Mouse (Mus musculus) stomach, embryonic 15.5 days (tissue): ENCODE measurements at regions not wholly inside any gene's neighbourhood (a gene's known extent, or its start where the extent isn't known, plus 50 kb on each side); places are given as distances from the start of the nearest gene placed in this dataset.
A peak's percentile ranks its signal among the peaks of the same experiment; 100 is the strongest.

Experiments used
- ATAC-seq: fragments of 200-750 bp; cut with Nextera tagmentation; 2 replicates; pipeline ENCODE4 v1.8.0; 2017; ENCODE audit warnings: low read depth, moderate number of reproducible peaks, moderate TSS enrichment; ENCODE audit not compliant: insufficient read depth, low FRiP score
- H3K27ac ChIP-seq: fragments of 300-500 bp; sonication (generic); 2 replicates; pipeline ENCODE4 v1.5.1; 2015; ENCODE audit warnings: mild to moderate bottlenecking, inconsistent platforms
- H3K27me3 ChIP-seq: fragments of 300-500 bp; sonication (generic); replicated peaks from 2 replicates; pipeline ENCODE4 v1.6.1; 2015; ENCODE audit warnings: inconsistent platforms
- H3K36me3 ChIP-seq: fragments of 300-500 bp; sonication (generic); 2 replicates; pipeline ENCODE4 v1.6.1; 2015; ENCODE audit warnings: inconsistent platforms
- H3K4me1 ChIP-seq: fragments of 300-500 bp; sonication (generic); 2 replicates; pipeline ENCODE4 v1.6.1; 2015; ENCODE audit warnings: inconsistent platforms
- H3K4me2 ChIP-seq: fragments of 300-500 bp; sonication (generic); 2 replicates; pipeline ENCODE4 v1.6.1; 2015; ENCODE audit warnings: mild to moderate bottlenecking, inconsistent platforms
- H3K4me3 ChIP-seq: fragments of 300-500 bp; sonication (generic); replicated peaks from 2 replicates; pipeline ENCODE4 v1.5.1; 2015; ENCODE audit warnings: inconsistent platforms
- H3K9ac ChIP-seq: fragments of 300-500 bp; sonication (generic); 2 replicates; pipeline ENCODE4 v1.6.1; 2015; ENCODE audit warnings: inconsistent platforms
- H3K9me3 ChIP-seq: fragments of 300-500 bp; sonication (generic); 2 replicates; pipeline ENCODE4 v1.6.1; 2016; ENCODE audit warnings: inconsistent platforms
- WGBS: fragments of 180-500 bp; shearing (Covaris S2); methylation state at CpG from one replicate; pipeline ENCODE4 v1.1.7; 2015; 5-methylcytosine and 5-hydroxymethylcytosine counted together

DNA sequence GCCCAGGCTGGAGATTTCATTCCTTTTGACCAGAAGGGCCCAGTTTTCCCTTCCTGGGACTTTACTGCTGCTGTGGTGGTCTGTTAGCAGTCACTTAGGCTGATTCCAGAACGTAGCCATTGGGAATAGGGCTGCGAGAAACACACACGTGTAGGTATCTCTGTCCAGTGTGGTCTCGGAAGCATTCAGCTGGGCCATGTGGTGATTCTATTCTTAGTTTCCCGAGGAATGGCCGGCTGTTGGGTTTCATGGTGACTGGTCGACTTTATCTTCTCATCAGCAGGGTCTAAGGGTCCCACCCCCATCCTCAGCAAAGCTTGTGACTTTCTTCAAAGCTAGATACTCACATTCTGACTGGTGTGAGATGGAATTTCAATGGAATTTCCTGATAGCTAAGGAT is 59.2 kb upstream of the Tmpo start:
- H3K4me2 ChIP-seq: no peak overlapping the region
- H3K4me3 ChIP-seq: no peak overlapping the region
- no peaks in the 10 kb centered on the region for H3K27me3 ChIP-seq
- no peak for ATAC-seq
- peaks cover 13% of the 10 kb centered on the region for H3K4me1 ChIP-seq
- H3K36me3 ChIP-seq: no peaks in the 10 kb centered on the region
- no peaks in the 10 kb centered on the region for H3K9me3 ChIP-seq
- no peak overlapping the region for H3K27ac ChIP-seq
- H3K9ac ChIP-seq: no peak overlapping the region
- 73% methylated on average over 7 of the region's 7 CpGs for WGBS

- Histone ChIP-seq H3K9ac (no peak overlapping the region), H3K4me3 (no peak overlapping the region), H3K9me3 (no peaks in the 10 kb centered on the region), H3K36me3 (no peaks in the 10 kb centered on the region), H3K27ac (peak overlapping the region; percentile 61; the same call in 1 of the 2 replicates), H3K4me2 (peak overlapping the region; percentile 13; the same call in 1 of the 2 replicates), H3K27me3 (no peaks in the 10 kb centered on the region), H3K4me1 (peaks cover 13% of the 10 kb centered on the region)
- peak; percentile 34; the same call in 1 of the 2 replicates for ATAC-seq
- 13% methylated on average over 7 of the region's 7 CpGs for WGBS
These were observed 55.7 kb upstream of the Tmpo start for GRCm38 (mm10) chr10:91236844-91237243.

DNA sequence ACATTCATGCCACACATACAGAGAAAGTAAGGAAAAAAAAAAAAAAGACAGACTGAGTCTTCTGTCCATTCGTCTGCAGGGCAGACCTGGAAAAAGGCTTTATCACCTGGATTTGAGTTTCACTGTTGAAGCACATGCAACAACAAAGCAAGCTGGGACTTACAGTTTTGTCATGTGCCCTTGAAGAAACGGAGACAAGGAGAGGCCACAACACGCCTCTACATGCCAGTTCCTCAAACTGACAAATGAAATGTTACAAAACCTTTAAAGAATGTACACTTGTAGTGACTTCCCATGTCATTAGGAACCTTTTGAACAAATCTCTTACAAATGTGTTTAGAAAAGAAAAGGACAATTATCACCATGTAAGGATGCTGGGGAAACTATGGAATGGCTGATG is 53.6 kb upstream of the Tmpo start:
- Histone ChIP-seq H3K4me2 (no peak overlapping the region), H3K36me3 (no peaks in the 10 kb centered on the region), H3K4me3 (no peak overlapping the region), H3K27me3 (no peaks in the 10 kb centered on the region), H3K9ac (no peak overlapping the region), H3K4me1 (peaks cover 7% of the 10 kb centered on the region), H3K27ac (no peak overlapping the region), H3K9me3 (no peaks in the 10 kb centered on the region)
- ATAC-seq: no peak
- 83% methylated on average over 3 of the region's 3 CpGs for WGBS
